Mouse (Mus musculus) B cell, adult 67 days (primary cell): ENCODE results near the gene Snurf. TPM values are rescaled to one million over a fixed set of nuclear protein-coding genes. Genes with fewer than 3 reads are reported as not detected.

Source experiments
- total RNA-seq, 2 experiments: library from RNA; stranded (reverse); gene quantifications; 4 replicates each; pipeline ENCODE4 v1.2.4; 2023

Snurf gene
- total RNA-seq: not detected

GRCm38 (mm10) chr7:60004606-60005330 lies at the start of gene Snurf, which contains the start of gene Gm38393:
Snurf (minus strand) TSS chr7:60005049.
Gm38393 (minus strand) TSS chr7:60005064.

Other genes with a start within 250 kb of the Snurf start
- gene Gm38393, start within 50 bp of the Snurf start, total RNA-seq: not detected
- gene Snrpn, start 135.2 kb upstream of the Snurf start, total RNA-seq: not detected